ENCODE assay signal across 14 mouse cellular contexts in genomic region chr4:137373711-137374110, GRCm38 (mm10). TPM values are rescaled to one million over a fixed set of nuclear protein-coding genes. Genes with fewer than 3 reads are reported as not detected.
A peak's percentile ranks its signal among the peaks of the same experiment; 100 is the strongest.
DNase-seq lines count a peak whose midpoint lies in the region; ATAC-seq and TF ChIP-seq lines count a peak whose summit lies in the region.
"Had no signal": no experiment of that assay in that cellular context is flagged by ENCODE, and none has a peak within 500 bp of the region (broad histone marks: within the 10 kb centered on the region; RNA-seq: fewer than 3 reads in every experiment).

No protein-coding gene starts in this region.

- H3K4me2 ChIP-seq in limb, embryonic 12.5 days, result no peak overlapping the region
- H3K4me2 ChIP-seq: hindbrain, embryonic 12.5 days; midbrain, embryonic 13.5 days had no signal

- peaks cover 21% of the 10 kb centered on the region for H3K4me1 ChIP-seq in limb, embryonic 12.5 days (replicated peaks)
- H3K4me1 ChIP-seq in limb, embryonic 10.5 days, result peaks cover 34% of the 10 kb centered on the region
- peaks cover 38% of the 10 kb centered on the region for H3K4me1 ChIP-seq in embryonic facial prominence, embryonic 10.5 days

- no peaks in the 10 kb centered on the region for H3K27me3 ChIP-seq in limb, embryonic 12.5 days
- no peaks in the 10 kb centered on the region for H3K27me3 ChIP-seq in limb, embryonic 10.5 days (ENCODE audit: low read depth, poor library complexity, severe bottlenecking)
- H3K27me3 ChIP-seq in embryonic facial prominence, embryonic 10.5 days (replicated peaks; ENCODE audit: low read depth, poor library complexity, severe bottlenecking), result no peaks in the 10 kb centered on the region
- H3K27me3 ChIP-seq: hindbrain, embryonic 12.5 days; midbrain, embryonic 13.5 days; Patski had no signal

- no peaks in the 10 kb centered on the region for H3K9me3 ChIP-seq in limb, embryonic 12.5 days
- H3K9me3 ChIP-seq in limb, embryonic 10.5 days (replicated peaks), result no peaks in the 10 kb centered on the region
- no peaks in the 10 kb centered on the region for H3K9me3 ChIP-seq in embryonic facial prominence, embryonic 10.5 days
- H3K9me3 ChIP-seq: hindbrain, embryonic 12.5 days; midbrain, embryonic 13.5 days had no signal

- no peaks in the 10 kb centered on the region for H3K36me3 ChIP-seq in limb, embryonic 12.5 days
- H3K36me3 ChIP-seq in limb, embryonic 10.5 days, result no peaks in the 10 kb centered on the region
- no peaks in the 10 kb centered on the region for H3K36me3 ChIP-seq in embryonic facial prominence, embryonic 10.5 days (replicated peaks)
- H3K36me3 ChIP-seq: hindbrain, embryonic 12.5 days; midbrain, embryonic 13.5 days had no signal

- ATAC-seq in limb, embryonic 12.5 days (ENCODE audit: insufficient number of reproducible peaks, insufficient read depth, low FRiP score, low TSS enrichment, low read depth), result no peak
- ATAC-seq: midbrain, embryonic 13.5 days; Patski had no signal

- intact Hi-C loops in gastrocnemius, adult 2 months (cut with DNase I), result no loop called here

- WGBS in limb, embryonic 12.5 days, result 61% methylated on average over 6 of the region's 6 CpGs
- 46% methylated on average over 6 of the region's 6 CpGs for WGBS in limb, embryonic 10.5 days
- 42% methylated on average over 6 of the region's 6 CpGs for WGBS in embryonic facial prominence, embryonic 10.5 days

- peak overlapping the region; percentile 84 for H3K27ac ChIP-seq in gastrocnemius, adult 2 months
- 0 out of 2 replicates have a peak overlapping the region, but pooled peaks have one; percentile 29 for H3K27ac ChIP-seq in limb, embryonic 12.5 days
- H3K27ac ChIP-seq in limb, embryonic 10.5 days, result no peak overlapping the region
- H3K27ac ChIP-seq in embryonic facial prominence, embryonic 10.5 days (replicated peaks), result peak overlapping the region; percentile 59
- H3K27ac ChIP-seq: hindbrain, embryonic 12.5 days; midbrain, embryonic 13.5 days had no signal

- H3K4me3 ChIP-seq in gastrocnemius, adult 2 months, result no peak overlapping the region
- no peak overlapping the region for H3K4me3 ChIP-seq in limb, embryonic 12.5 days (replicated peaks)
- no peak overlapping the region for H3K4me3 ChIP-seq in limb, embryonic 10.5 days
- H3K4me3 ChIP-seq in embryonic facial prominence, embryonic 10.5 days, result no peak overlapping the region
- H3K4me3 ChIP-seq: hindbrain, embryonic 12.5 days; midbrain, embryonic 13.5 days had no signal

- no peak overlapping the region for H3K9ac ChIP-seq in limb, embryonic 12.5 days (replicated peaks)
- H3K9ac ChIP-seq: hindbrain, embryonic 12.5 days; midbrain, embryonic 13.5 days had no signal

- DNase-seq in gastrocnemius, adult 2 months, result no peak
- DNase-seq in gastrocnemius, adult 18-20 months (ENCODE audit: low spot score), result no peak
- DNase-seq in limb, embryonic 10.5 days (ENCODE audit: low spot score), result no peak
- DNase-seq in embryonic facial prominence, embryonic 10.5 days (ENCODE audit: low spot score), result peak; percentile 22
- peak; percentile 59 to 70 for DNase-seq in lung, postnatal 4 days
- no peak for DNase-seq in urinary bladder, postnatal 36 days (ENCODE audit: low spot score in 2 of 2)
- no peak for DNase-seq in right cerebral cortex, postnatal 14 days

- TF ChIP-seq CTCF in gastrocnemius, adult 2 months (IDR thresholded peaks at IDR 0.05), result no peak

RNA-seq across cellular contexts. Expression of gene Cdc42, which starts 16.2 kb away (rescaled TPM):
- total RNA-seq in gastrocnemius, adult 2 months (2021), result 100 to 1,000 TPM; 169 to 187 TPM
- 100 to 1,000 TPM; 167 to 172 TPM for total RNA-seq in gastrocnemius, adult 18-20 months (2021)
- polyA plus RNA-seq in limb, embryonic 12.5 days (2016; fragmentation: Nextera tagmentation; extraction: Ambion mirVana), result 589 and 620 TPM in 2 replicates
- 531 and 571 TPM in 2 replicates for polyA plus RNA-seq in limb, embryonic 10.5 days (2016; fragmentation: Nextera tagmentation; extraction: Ambion mirVana)
- polyA plus RNA-seq in embryonic facial prominence, embryonic 10.5 days (2016; fragmentation: Nextera tagmentation; extraction: Ambion mirVana), result 568 and 585 TPM in 2 replicates

RNA-seq across cellular contexts. Expression of gene Cela3a, which starts 35.9 kb away (rescaled TPM):
- not detected for total RNA-seq in gastrocnemius, adult 2 months (2021)
- total RNA-seq in gastrocnemius, adult 18-20 months (2021), result not detected
- polyA plus RNA-seq in limb, embryonic 12.5 days (2016; fragmentation: Nextera tagmentation; extraction: Ambion mirVana), result not detected in 2 replicates
- not detected in 2 replicates for polyA plus RNA-seq in limb, embryonic 10.5 days (2016; fragmentation: Nextera tagmentation; extraction: Ambion mirVana)
- polyA plus RNA-seq in embryonic facial prominence, embryonic 10.5 days (2016; fragmentation: Nextera tagmentation; extraction: Ambion mirVana), result not detected in 2 replicates
- total RNA-seq: gastrocnemius, adult 8-10 months; left cerebral cortex, postnatal 10 days had no signal
- polyA plus RNA-seq: C2C12; hindbrain, embryonic 12.5 days; midbrain, embryonic 13.5 days; Patski had no signal

RNA-seq across cellular contexts. Expression of gene Cela3b, which starts 56.6 kb away (rescaled TPM):
- total RNA-seq in gastrocnemius, adult 2 months (2021), result not detected
- under 1 TPM in 1 of 2 experiments, not detected in 1; 0.34 TPM for total RNA-seq in gastrocnemius, adult 18-20 months (2021)
- not detected in 2 replicates for polyA plus RNA-seq in limb, embryonic 12.5 days (2016; fragmentation: Nextera tagmentation; extraction: Ambion mirVana)
- not detected in 2 replicates for polyA plus RNA-seq in limb, embryonic 10.5 days (2016; fragmentation: Nextera tagmentation; extraction: Ambion mirVana)
- polyA plus RNA-seq in embryonic facial prominence, embryonic 10.5 days (2016; fragmentation: Nextera tagmentation; extraction: Ambion mirVana), result not detected in 2 replicates
- total RNA-seq: gastrocnemius, adult 8-10 months; left cerebral cortex, postnatal 10 days had no signal
- polyA plus RNA-seq: C2C12; hindbrain, embryonic 12.5 days; midbrain, embryonic 13.5 days; Patski had no signal

Comparison
In these comparisons a context has a peak if more than half of its experiments do, and no peak if none do; other contexts are left out.
1. DNase-seq: peak in embryonic facial prominence, embryonic 10.5 days (single experiment) and lung, postnatal 4 days (2 of 2); none in gastrocnemius, adult 2 months (single experiment), gastrocnemius, adult 18-20 months (single experiment), limb, embryonic 10.5 days (single experiment), urinary bladder, postnatal 36 days (0 of 2) and right cerebral cortex, postnatal 14 days (single experiment).